In genomic region chr6:145909943-145910342, GRCm38 (mm10) we compare ENCODE assay signal across 20 mouse cellular contexts. TPM values are rescaled to one million over a fixed set of nuclear protein-coding genes. Genes with fewer than 3 reads are reported as not detected.
"Had no signal": no experiment of that assay in that cellular context is flagged by ENCODE, and none has a peak within 500 bp of the region (broad histone marks: within the 10 kb centered on the region; RNA-seq: fewer than 3 reads in every experiment).

No protein-coding gene starts in this region.

- H3K36me3 ChIP-seq: intestine, embryonic 15.5 days; kidney, embryonic 15.5 days; limb, embryonic 10.5 days; limb, embryonic 13.5 days; liver, embryonic 12.5 days; liver, embryonic 15.5 days; lung, embryonic 15.5 days; midbrain, embryonic 12.5 days; midbrain, embryonic 15.5 days; neural tube, embryonic 13.5 days had no signal

- ATAC-seq: intestine, embryonic 15.5 days; liver, embryonic 12.5 days; midbrain, embryonic 15.5 days had no signal

- DNase-seq: kidney, adult 11 months; kidney, adult 8-10 months; kidney, postnatal 10 days; kidney, postnatal 4 days; liver; lung, adult 18-20 months; lung, postnatal 14 days; thymus, adult 18-20 months; thymus, postnatal 36 days had no signal

- H3K27me3 ChIP-seq: intestine, embryonic 15.5 days; kidney, embryonic 15.5 days; limb, embryonic 13.5 days; liver, embryonic 12.5 days; liver, embryonic 15.5 days; lung, embryonic 15.5 days; midbrain, embryonic 12.5 days; midbrain, embryonic 15.5 days; neural tube, embryonic 13.5 days had no signal

RNA-seq across cellular contexts. Expression of gene Sspn, which starts 21.5 kb away (rescaled TPM):
- total RNA-seq: megakaryocyte-erythroid progenitor cell, adult 5-6 weeks had no signal
